Mouse (Mus musculus) erythroid progenitor cell, adult 5-6 weeks (primary cell): ENCODE measurements around the gene Gm20388. TPM values are rescaled to one million over a fixed set of nuclear protein-coding genes. Genes with fewer than 3 reads are reported as not detected.
A peak's percentile ranks its signal among the peaks of the same experiment; 100 is the strongest.

Experiments
- ATAC-seq: replicated peaks from 2 replicates; pipeline ENCODE4 v1.8.0; 2016; ENCODE audit warnings: moderate number of reproducible peaks, mild to moderate bottlenecking, moderate TSS enrichment, inconsistent platforms; ENCODE audit not compliant: poor library complexity, low FRiP score, severe bottlenecking
- total RNA-seq, 2 experiments: library from RNA; stranded (forward) in 1 of 2; stranded (reverse) in 1 of 2; fragments of 150-400 nt in 1 of 2; fragments of 186-747, 209-891 nt in 1 of 2; gene quantifications; 2 replicates each; pipeline versions ENCODE4 v1.2.3 to v1.2.4; 2015 to 2017; ENCODE audit warnings: low replicate concordance in 2 of 2

The Gm20388 gene
- total RNA-seq, 2 experiments from 2014 or later: 4.2 TPM; not detected in 1

GRCm38 (mm10) chr8:121086004-121086900 is 1175.6 kb downstream of the Gm20388 start:
- ATAC-seq: no peak

DNA sequence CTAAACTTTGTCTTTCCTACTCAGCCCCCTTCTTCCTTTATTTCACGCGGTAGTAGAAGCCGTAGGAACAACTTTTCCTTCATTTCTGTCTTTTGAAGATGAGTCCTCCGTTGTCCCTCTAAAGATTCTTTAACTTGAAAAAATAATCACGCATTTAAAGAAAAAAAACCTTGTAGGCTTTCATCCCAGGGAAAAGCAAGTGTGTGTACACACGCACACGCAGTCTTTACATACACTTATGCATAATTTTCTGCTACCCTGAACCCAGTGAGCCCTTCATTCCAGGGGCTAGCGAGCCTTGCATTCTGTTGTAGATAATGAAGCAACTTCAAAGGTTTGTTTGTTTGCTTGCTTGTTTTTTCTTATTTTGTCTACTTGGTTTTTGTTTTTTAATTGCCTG is 1177.6 kb downstream of the Gm20388 start:
- ATAC-seq: no peak

DNA sequence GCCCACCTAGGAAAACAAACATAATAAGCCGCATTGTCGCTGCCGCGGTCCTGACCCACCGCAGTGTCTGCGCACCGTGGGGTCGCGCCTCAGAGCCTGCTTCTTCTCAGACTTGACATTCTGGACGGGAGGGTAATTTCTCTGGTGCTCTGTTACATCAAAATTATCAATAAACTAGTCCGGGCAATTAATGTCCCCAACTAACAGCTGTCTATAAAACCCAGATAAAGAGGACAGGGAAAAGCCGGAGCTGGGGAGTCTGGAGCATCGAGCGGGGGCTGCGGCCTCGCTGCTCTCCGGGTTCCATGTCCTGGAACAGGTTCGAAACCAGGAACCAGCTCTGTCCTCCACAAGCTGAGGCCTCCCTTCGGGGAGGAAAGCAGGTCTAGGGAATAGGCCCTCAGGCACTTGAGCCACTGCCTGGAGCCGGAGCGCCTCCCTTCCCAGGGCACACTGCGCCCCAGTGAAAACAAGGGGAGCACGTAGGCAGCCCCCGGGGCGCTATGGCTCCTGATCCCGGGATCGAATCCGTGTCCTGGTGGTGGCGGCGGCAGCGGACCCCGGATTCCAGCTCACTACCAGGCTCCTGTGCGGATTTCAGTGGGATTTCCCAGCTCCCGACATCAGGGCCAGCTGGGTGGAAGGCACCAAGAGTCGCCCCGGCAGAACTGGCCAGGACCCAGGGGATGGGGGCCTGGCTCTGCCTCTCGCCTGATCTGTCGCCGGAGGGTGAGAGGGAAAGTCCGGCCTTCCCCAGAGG is 1178.4 kb downstream of the Gm20388 start:
- no peak for ATAC-seq

DNA sequence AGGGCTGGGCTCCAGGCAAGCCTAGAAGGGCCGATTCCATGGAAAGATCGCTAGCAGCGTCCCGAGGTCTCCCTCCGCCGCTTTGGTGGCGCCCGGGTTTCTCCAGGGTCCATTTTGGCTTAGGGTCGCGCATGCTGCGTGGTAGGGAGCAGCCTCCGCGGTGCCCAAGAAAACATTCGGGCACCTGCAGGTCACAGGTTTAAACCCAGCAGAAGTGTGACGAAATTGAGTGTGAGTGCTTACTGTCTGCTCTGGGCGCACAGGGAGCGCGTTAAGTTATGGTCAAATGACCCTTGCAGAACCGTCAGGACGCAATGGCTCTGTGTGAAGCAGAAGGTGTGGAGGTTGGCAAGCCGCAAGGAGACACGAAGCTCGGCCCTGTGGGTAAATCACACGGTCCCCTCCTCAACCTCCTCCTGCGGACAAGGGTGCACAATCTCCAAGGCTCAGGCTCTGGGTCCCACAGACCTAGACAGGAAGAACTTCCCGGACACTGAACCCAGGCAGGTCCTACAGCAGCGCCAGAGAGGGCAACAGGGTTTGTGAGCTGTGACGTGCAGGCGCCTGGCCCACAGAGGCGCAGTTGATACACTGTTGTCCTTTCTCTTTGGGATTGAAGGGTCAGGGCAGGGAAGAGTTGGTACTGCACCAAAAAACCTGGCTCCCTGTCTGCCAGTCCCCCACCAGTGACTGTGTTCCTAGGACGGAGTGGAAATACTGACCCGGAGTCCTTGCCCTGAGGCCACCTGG is 1179.2 kb downstream of the Gm20388 start:
- no peak for ATAC-seq

GRCm38 (mm10) chr8:121090716-121091115 is 1180.1 kb downstream of the Gm20388 start:
- ATAC-seq: no peak

DNA sequence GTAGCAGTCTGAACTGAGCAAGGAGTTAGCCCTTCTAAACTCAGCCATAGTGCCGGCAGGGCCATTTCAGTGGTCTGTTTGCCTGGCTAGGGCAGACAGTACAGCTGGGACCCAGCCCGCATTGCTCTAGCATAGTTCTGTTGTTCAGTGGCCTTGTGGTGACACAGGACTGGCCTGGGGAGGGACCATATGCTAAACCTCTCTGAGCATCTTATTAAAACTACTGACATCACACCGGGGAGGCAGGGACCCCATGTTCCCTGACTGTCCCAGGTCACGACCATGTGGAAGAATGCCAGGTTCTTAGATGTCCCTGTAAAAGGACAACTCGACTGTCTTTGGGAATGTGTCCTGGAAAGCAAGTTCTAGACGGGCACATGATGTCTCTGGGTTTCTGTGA is 1181.5 kb downstream of the Gm20388 start:
- no peak for ATAC-seq

- no peak for ATAC-seq
Measured at GRCm38 (mm10) chr8:121092627-121093026, 1182.0 kb downstream of the Gm20388 start.

DNA sequence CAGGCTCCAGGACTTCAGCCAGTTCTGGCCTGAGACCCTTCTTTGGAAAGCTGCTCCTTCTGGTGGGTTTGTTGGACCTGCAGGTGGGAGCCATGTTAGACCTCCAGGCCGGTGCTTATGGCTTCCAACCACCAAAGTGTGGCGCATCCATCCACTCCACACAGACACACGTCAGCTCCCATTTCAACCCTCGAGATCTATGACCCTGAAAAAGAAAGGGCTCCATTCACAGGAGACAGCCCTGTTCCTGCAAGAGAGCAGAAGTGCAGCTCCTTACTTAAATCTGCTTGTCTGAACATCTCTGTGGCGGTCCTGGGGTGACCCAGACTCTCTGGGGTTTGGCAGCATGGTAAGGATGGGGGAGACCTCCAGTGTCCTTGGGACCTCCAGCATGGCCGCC is 1182.9 kb downstream of the Gm20388 start:
- no peak for ATAC-seq

GRCm38 (mm10) chr8:121104049-121104818 is 1193.6 kb downstream of the Gm20388 start:
- 0 out of 2 replicates have a peak, but pooled peaks have one; percentile 53 for ATAC-seq

- ATAC-seq: peak; percentile 95
Measured at GRCm38 (mm10) chr8:121107668-121108656, 1197.3 kb downstream of the Gm20388 start, which contains the start of gene Mthfsd. Mthfsd (minus strand) TSS chr8:121108392.

- no peak for ATAC-seq
Measured at GRCm38 (mm10) chr8:121108657-121109056, 1198.0 kb downstream of the Gm20388 start.

DNA sequence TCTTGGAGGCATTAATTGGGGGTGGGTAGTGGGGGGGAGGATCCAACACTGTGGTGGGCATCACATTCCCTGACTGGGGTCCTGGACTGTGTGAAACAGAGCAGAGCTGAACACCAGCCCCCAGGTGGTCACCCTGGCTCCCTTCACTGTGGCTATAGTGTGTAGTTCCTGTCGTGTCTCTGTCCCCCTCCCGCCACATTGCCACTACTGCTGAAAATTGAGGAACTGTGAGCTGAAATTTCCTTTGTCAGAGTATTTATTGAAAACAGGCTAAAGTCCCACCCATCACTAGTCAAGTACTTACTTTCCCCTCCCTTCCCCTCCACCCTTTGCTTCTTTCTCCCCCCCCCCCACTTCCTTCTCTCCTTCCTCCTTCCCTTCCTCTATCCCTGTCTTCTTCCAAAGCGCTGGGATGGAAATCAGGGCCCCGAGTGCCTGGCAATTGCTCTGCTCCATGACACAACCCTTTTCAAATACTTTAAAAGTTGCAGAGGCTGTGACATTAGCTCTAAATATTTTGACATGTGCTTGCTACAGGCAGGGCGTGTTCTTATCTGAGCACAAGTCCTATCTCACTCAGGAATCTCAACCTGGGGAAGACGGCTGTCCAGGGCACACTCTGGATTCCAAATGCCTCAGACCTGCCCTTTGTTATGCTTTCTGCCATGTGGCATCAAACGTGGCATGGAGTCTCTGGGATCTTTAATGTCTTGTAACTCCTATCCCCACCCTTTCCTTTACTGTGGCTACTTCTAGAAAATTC is 1200.7 kb downstream of the Gm20388 start:
- no peak for ATAC-seq

GRCm38 (mm10) chr8:121113261-121113660 is 1202.6 kb downstream of the Gm20388 start:
- peak; percentile 84 for ATAC-seq

DNA sequence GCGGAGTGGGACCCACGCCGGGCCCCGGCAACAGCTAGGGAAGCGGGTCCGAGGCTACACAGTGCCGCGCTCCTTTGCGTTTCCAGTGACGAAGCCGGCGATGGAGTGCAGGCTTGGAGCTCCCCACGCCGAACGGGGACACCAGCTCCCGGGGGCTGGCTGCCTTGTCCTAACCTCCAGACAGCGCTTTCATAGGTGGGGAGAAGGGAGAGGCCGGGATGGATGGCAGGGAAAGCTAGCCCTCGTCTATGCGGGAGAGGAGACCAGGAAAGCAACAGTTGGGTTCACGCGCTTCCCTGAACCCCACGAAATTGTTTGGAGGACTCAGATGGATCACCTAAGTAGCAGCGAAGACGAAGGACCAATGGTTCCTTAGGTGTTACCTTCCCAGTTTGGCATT is 1204.5 kb downstream of the Gm20388 start:
- ATAC-seq: no peak

- ATAC-seq: no peak
Measured at GRCm38 (mm10) chr8:121115948-121116347, 1205.3 kb downstream of the Gm20388 start, which contains the start of gene Foxc2. Foxc2 (plus strand) TSS chr8:121116171.

- ATAC-seq: no peak
Measured at GRCm38 (mm10) chr8:121116591-121117185, 1206.0 kb downstream of the Gm20388 start.

DNA sequence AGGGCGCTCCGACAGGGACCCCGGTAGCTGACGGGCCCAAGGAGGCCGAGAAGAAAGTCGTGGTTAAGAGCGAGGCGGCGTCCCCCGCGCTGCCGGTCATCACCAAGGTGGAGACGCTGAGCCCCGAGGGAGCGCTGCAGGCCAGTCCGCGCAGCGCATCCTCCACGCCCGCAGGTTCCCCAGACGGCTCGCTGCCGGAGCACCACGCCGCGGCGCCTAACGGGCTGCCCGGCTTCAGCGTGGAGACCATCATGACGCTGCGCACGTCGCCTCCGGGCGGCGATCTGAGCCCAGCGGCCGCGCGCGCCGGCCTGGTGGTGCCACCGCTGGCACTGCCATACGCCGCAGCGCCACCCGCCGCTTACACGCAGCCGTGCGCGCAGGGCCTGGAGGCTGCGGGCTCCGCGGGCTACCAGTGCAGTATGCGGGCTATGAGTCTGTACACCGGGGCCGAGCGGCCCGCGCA is 1206.6 kb downstream of the Gm20388 start:
- no peak for ATAC-seq
